Mouse (Mus musculus): ENCODE results near the gene Slc2a1.

Slc2a1 gene

GRCm38 (mm10) chr4:119108495-119109408, at the start of gene Slc2a1:
Gene Slc2a1, plus strand, starts transcription at chr4:119108711.
- DNase-seq (ENCODE audit: extremely low read depth, low read depth), result peak; percentile 89

- no peak for DNase-seq (ENCODE audit: extremely low read depth, low read depth)
Observed at GRCm38 (mm10) chr4:119066791-119067190, 41.7 kb upstream of the Slc2a1 start.

- DNase-seq (ENCODE audit: extremely low read depth, low read depth), result no peak
Observed at GRCm38 (mm10) chr4:119067204-119067603, 41.3 kb upstream of the Slc2a1 start.

- DNase-seq (ENCODE audit: extremely low read depth, low read depth), result no peak
Observed at GRCm38 (mm10) chr4:119068918-119069317, 39.6 kb upstream of the Slc2a1 start.

- no peak for DNase-seq (ENCODE audit: extremely low read depth, low read depth)
Observed at GRCm38 (mm10) chr4:119070181-119070580, 38.3 kb upstream of the Slc2a1 start.

DNA sequence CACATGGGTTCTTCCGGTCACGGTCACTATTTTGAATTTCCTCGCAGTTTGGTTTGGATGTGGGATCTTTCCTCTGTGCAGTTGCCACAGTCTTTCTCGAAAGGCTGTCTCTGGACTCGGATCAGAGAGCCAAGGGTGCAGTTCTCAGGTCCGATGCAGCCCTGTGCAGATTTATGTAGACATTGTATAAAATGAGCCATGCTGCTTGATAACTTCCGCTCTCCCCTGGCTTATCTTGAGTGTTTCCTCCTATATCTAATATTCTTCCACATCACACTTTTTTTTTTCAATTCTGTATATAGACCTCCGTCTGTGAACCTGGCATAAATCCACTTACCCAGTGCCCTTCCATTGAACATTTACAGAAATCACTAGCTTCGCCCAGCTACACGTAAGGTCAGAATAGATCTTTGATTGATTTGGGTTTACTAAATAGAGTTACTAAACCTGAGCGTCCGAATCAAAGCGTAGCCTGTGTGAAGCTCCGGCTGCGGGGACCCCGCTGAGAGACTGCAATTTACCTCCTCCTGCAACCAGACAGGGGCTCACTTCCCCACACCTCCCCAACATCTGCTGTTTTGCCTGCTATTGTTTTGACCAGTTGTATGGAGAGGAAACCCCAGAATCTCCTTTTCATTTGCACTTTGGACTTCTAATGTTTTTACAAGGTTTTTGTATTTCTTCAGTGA, 37.4 kb upstream of the Slc2a1 start:
- DNase-seq (ENCODE audit: extremely low read depth, low read depth), result no peak

GRCm38 (mm10) chr4:119071648-119072362, 36.7 kb upstream of the Slc2a1 start:
- DNase-seq (ENCODE audit: extremely low read depth, low read depth), result no peak

DNA sequence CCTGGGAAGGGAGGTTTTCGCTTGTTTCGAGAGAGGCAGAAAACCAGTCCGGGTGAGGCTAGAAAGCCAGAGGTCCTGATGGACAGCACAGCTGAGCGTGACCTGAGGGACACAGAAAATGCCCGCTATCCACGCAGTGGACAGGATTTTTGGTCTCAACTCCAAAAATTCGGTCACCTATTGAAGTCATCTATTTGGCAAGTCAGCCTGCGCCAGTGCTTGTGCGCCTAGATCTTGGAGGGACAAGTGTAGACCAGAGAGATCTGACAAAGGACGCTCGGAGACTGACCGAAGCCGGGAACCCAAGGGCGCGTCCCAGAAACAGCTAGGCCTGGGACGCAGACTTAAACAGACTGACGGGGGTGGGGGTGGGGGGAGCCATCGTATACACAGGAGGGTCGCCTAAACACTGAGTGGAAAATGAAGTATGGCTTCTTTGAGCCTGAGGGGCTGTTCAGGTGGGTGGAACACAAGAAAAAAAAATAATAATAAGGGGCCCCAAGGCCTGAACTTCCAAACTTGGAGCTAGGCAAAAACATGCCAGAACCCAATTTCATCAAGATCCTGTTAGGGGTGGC, 36.1 kb upstream of the Slc2a1 start:
- no peak for DNase-seq (ENCODE audit: extremely low read depth, low read depth)

GRCm38 (mm10) chr4:119072941-119073451, 35.5 kb upstream of the Slc2a1 start:
- DNase-seq (ENCODE audit: extremely low read depth, low read depth), result no peak

- no peak for DNase-seq (ENCODE audit: extremely low read depth, low read depth)
Observed at GRCm38 (mm10) chr4:119073626-119074025, 34.9 kb upstream of the Slc2a1 start.

DNA sequence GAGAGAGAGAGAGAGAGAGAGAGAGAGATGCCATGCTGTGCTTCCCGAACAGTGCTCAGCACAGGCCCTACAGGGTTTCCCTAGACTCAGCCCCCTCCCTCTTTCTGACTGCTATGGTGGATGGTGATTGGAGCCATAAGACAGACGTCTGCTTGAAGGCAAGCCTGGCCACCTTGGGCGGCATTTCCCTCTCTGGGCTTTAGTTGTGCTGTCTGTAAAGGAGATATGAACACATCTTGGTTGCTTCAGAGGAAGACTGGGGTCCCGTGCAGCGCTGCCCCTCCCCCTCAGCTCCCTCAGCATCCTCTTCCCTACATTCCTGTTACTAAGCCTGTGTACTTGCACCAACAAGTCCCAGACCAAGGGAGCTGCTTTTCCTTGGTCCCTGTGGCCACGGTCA, 33.9 kb upstream of the Slc2a1 start:
- no peak for DNase-seq (ENCODE audit: extremely low read depth, low read depth)

DNA sequence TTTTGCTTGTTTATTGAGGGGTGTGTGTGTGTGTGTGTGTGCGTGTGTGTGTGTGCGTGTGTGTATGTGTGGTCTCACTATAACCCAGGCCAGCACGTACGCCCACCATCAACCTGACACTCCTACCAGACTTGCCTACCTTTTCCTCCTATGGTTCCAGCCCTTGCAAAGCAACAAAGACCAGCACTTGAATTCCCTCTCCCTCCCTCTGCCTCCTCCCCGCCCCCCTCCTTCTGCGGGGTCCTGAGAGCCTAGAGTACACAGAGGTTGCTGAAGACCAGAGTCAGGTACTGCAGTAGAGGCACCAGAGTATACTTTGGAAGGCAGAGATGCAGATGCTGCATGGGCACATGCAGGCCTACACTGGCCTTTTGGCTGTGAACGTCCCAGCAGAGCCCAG, 33.2 kb upstream of the Slc2a1 start:
- no peak for DNase-seq (ENCODE audit: extremely low read depth, low read depth)

- DNase-seq (ENCODE audit: extremely low read depth, low read depth), result peak; percentile 41
Observed at GRCm38 (mm10) chr4:119076336-119076735, 32.2 kb upstream of the Slc2a1 start.

DNA sequence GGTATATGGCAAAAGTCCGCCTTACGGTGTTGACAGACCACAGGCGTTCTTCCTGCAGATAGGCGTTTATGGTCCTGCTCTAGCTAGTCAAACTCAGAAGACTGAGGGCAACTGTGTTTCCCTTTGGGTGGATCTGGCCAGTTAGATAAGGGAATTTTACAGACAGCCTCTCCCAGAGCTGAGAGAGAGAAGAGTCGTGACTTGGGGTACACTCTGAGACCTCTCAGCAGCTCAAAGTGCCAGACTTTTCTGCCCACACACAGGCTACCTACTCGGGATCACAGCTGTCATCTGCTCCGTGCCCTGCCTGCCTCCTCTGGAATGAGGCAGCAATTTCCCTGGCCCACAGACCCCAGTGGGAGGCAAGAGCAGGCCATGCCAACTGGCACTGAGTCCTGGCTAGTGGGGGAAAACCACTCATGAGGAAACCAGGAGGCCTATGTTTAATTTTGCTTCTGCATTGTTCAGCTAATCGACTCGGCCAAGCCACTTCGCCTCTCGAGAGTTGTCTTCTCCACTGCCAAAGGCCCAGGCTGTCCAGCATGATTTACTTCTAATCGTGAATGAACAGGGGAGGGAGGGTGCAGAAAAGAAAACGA, 31.3 kb upstream of the Slc2a1 start:
- DNase-seq (ENCODE audit: extremely low read depth, low read depth), result peak; percentile 97

DNA sequence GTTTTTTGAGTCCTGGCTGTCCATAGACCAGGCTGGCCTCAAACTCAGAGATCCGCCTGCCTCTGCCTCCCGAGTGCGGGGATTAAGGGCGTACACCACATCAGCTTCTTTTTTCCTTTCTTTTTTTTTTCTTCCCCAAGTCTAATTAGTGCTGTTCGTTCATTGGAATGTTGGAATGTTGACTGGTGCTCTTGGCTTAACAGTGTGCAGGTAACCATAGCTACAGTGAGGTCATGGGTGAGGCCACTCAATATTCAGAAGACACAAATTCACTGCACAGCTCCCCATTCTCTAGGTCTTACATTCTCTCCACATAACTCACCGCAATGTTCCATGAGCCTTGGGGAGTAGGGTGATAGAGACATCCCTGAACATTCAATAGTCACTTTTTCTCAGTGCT, 28.6 kb upstream of the Slc2a1 start:
- no peak for DNase-seq (ENCODE audit: extremely low read depth, low read depth)

DNA sequence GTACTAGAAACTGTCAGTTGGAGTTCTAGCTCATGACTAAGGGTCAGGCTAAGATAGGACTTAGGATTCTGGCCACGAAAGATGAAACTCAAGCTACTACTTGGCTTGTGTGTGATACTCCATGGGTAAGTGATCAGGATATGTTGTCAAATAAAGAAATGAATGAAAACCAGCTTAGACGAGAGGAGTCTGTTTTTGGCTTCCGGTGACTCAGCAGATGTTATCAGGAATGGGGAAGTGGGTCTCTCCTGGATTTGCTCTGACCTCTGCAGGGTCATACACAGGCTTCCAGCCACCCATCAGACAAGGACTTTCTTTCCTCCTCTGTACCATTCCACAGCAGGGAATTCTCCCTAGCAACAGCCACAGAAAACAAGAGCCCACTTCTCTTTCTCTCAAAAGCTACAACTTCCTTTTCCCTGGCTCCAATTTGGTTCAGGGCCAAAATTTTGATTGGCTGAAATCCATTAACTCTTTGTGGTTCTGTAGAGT, 25.7 kb upstream of the Slc2a1 start:
- no peak for DNase-seq (ENCODE audit: extremely low read depth, low read depth)

- DNase-seq (ENCODE audit: extremely low read depth, low read depth), result no peak
Observed at GRCm38 (mm10) chr4:119088424-119088823, 20.1 kb upstream of the Slc2a1 start.

GRCm38 (mm10) chr4:119093890-119094289, 14.6 kb upstream of the Slc2a1 start:
- DNase-seq (ENCODE audit: extremely low read depth, low read depth), result no peak

- no peak for DNase-seq (ENCODE audit: extremely low read depth, low read depth)
Observed at GRCm38 (mm10) chr4:119094987-119095386, 13.5 kb upstream of the Slc2a1 start.

DNA sequence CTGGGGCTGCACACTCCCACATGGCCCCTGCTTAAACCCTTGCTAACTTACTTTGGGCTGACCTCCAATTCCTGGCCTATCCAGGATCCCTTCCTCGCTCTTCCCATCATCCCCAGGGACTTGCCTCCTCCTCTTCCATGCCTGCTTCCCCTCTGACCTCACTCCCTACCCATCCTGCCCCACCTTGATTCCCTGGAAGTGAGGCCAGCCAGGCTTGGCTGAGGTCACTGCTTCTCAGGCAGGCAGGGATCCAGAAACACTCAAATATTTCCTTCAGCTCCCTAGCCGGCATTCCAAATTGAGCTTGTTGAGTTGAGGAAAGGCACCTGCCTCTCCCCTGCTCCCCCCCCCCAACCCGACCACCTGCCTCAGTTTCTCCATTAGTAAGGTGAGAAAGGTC, 12.1 kb upstream of the Slc2a1 start:
- DNase-seq (ENCODE audit: extremely low read depth, low read depth), result no peak

DNA sequence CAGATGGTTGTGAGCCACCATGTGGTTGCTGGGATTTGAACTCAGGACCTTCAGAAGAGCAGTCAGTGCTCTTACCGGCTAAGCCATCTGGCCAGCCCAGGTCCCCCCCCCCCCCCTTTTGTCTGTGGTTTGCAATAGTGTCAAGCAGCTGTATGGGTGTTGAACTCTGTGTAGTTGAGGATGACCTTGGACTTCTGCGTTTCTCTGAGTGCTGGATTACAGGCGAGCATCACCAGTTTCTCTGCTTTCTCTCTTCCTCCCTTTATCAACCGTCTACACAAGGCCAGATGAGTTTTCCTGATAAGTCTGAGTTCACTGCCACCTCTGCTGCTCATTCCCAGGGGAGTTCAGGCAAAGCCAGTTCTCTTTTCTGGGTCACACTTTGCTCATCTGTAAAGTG, 11.1 kb upstream of the Slc2a1 start:
- no peak for DNase-seq (ENCODE audit: extremely low read depth, low read depth)
